Mouse (Mus musculus) stomach, embryonic 14.5 days (tissue): ENCODE results near the gene Ccl8. TPM values are rescaled to one million over a fixed set of nuclear protein-coding genes. Genes with fewer than 3 reads are reported as not detected.

Experiments
- ATAC-seq: fragments of 200-750 bp; cut with Nextera tagmentation; 2 replicates; pipeline ENCODE4 v1.8.0; 2017; ENCODE audit warnings: low read depth, moderate TSS enrichment; ENCODE audit not compliant: insufficient number of reproducible peaks, insufficient read depth, low FRiP score
- H3K27ac ChIP-seq: fragments of 300-500 bp; sonication (generic); 2 replicates; pipeline ENCODE4 v1.5.1; 2014; ENCODE audit warnings: mild to moderate bottlenecking, low read length, moderate library complexity, mixed read lengths
- H3K27me3 ChIP-seq: fragments of 300-500 bp; sonication (generic); 2 replicates; pipeline ENCODE4 v1.6.1; 2014; ENCODE audit warnings: low read length, control low read depth, mixed read lengths; ENCODE audit not compliant: control insufficient read depth, insufficient read depth
- H3K36me3 ChIP-seq: fragments of 300-500 bp; sonication (generic); 2 replicates; pipeline ENCODE4 v1.6.1; 2014; ENCODE audit warnings: mild to moderate bottlenecking, control low read depth, low read length, moderate library complexity, mixed read lengths; ENCODE audit not compliant: control insufficient read depth, insufficient read depth
- H3K4me1 ChIP-seq: fragments of 300-500 bp; sonication (generic); 2 replicates; pipeline ENCODE4 v1.6.1; 2014; ENCODE audit warnings: low read length, control low read depth, mixed read lengths; ENCODE audit not compliant: control insufficient read depth, insufficient read depth
- H3K4me2 ChIP-seq: fragments of 300-500 bp; sonication (generic); replicated peaks from 2 replicates; pipeline ENCODE4 v1.6.1; 2014; ENCODE audit warnings: low read depth, low read length, control low read depth
- H3K4me3 ChIP-seq: fragments of 300-500 bp; sonication (generic); 2 replicates; pipeline ENCODE4 v1.5.1; 2014; ENCODE audit warnings: low read depth, low read length, control low read depth
- H3K9ac ChIP-seq: fragments of 300-500 bp; sonication (generic); replicated peaks from 2 replicates; pipeline ENCODE4 v1.6.1; 2014; ENCODE audit warnings: low read depth, mild to moderate bottlenecking, control low read depth, low read length, moderate library complexity, mixed read lengths
- H3K9me3 ChIP-seq: fragments of 300-500 bp; sonication (generic); 2 replicates; pipeline ENCODE4 v1.6.1; 2016; ENCODE audit warnings: low read depth, low read length, control low read depth; ENCODE audit not compliant: control insufficient read depth
- WGBS: fragments of 180-500 bp; shearing (Covaris S2); extraction: QIAGEN DNeasy Blood & Tissue Kit; methylation state at CpG from one replicate; pipeline ENCODE4 v1.1.7; 2014; 5-methylcytosine and 5-hydroxymethylcytosine counted together
- polyA plus RNA-seq: library from polyadenylated mRNA; unstranded; fragments of >200 nt; fragmentation: Nextera tagmentation; extraction: Ambion mirVana; gene quantifications from 2 replicates; pipeline ENCODE4 v1.2.1, GENCODE M21; 2014

Ccl8 gene
- polyA plus RNA-seq, 1 experiment from 2014 or later = not detected

- Histone ChIP-seq H3K36me3 (no peaks in the 10 kb centered on the region), H3K9ac (no peak overlapping the region), H3K4me2 (no peak overlapping the region), H3K4me3 (no peak overlapping the region), H3K9me3 (no peaks in the 10 kb centered on the region), H3K27me3 (no peaks in the 10 kb centered on the region), H3K27ac (no peak overlapping the region), H3K4me1 (no peaks in the 10 kb centered on the region)
- WGBS = 91% methylated on average over 3 of the region's 3 CpGs
- ATAC-seq = no peak
These were observed 30.6 kb upstream of the Ccl8 start for GRCm38 (mm10) chr11:82084360-82084759.

GRCm38 (mm10) chr11:82099511-82100323 is 15.3 kb upstream of the Ccl8 start:
- Histone ChIP-seq H3K9me3 (no peaks in the 10 kb centered on the region), H3K4me2 (no peak overlapping the region), H3K27me3 (no peaks in the 10 kb centered on the region), H3K4me1 (no peaks in the 10 kb centered on the region), H3K4me3 (no peak overlapping the region), H3K9ac (no peak overlapping the region), H3K27ac (peak overlapping the region; percentile 53; the same call in 1 of the 2 replicates), H3K36me3 (no peaks in the 10 kb centered on the region)
- ATAC-seq = no peak
- WGBS = 61% methylated on average over 10 of the region's 10 CpGs

- Histone ChIP-seq H3K27ac (no peak overlapping the region), H3K36me3 (no peaks in the 10 kb centered on the region), H3K9me3 (no peaks in the 10 kb centered on the region), H3K4me3 (no peak overlapping the region), H3K9ac (no peak overlapping the region), H3K4me2 (no peak overlapping the region), H3K27me3 (no peaks in the 10 kb centered on the region), H3K4me1 (no peaks in the 10 kb centered on the region)
- WGBS = 81% methylated on average over 4 of the region's 4 CpGs
- ATAC-seq = no peak
These were observed 13.9 kb upstream of the Ccl8 start for GRCm38 (mm10) chr11:82101087-82101486.

GRCm38 (mm10) chr11:82101529-82101928 is 13.5 kb upstream of the Ccl8 start, which contains the start of gene Ccl12:
TSS of gene Ccl12 (plus strand) at chr11:82101845.
- 70% methylated on average over 2 of the region's 2 CpGs for WGBS
- Histone ChIP-seq H3K4me2 (no peak within 1 kb of the TSS), H3K4me1 (no peaks in the 10 kb centered on the region), H3K4me3 (no peak within 1 kb of the TSS), H3K27ac (no peak within 1 kb of the TSS; the same call in 1 of the 2 replicates), H3K36me3 (no peaks in the 10 kb centered on the region), H3K9ac (no peak within 1 kb of the TSS), H3K9me3 (no peaks in the 10 kb centered on the region), H3K27me3 (no peaks in the 10 kb centered on the region)
- no peak for ATAC-seq

- no peaks in the 10 kb centered on the region for H3K27me3 ChIP-seq
- H3K4me3 ChIP-seq = no peak overlapping the region
- no peak overlapping the region for H3K4me2 ChIP-seq
- H3K9ac ChIP-seq = no peak overlapping the region
- no peak overlapping the region for H3K27ac ChIP-seq
- H3K4me1 ChIP-seq = no peaks in the 10 kb centered on the region
- no peak for ATAC-seq
- no peaks in the 10 kb centered on the region for H3K9me3 ChIP-seq
- no peaks in the 10 kb centered on the region for H3K36me3 ChIP-seq
These were observed 5.4 kb upstream of the Ccl8 start for GRCm38 (mm10) chr11:82109611-82110010.

- Histone ChIP-seq H3K27ac (no peak overlapping the region), H3K4me2 (no peak overlapping the region), H3K4me1 (no peaks in the 10 kb centered on the region), H3K4me3 (no peak overlapping the region), H3K27me3 (no peaks in the 10 kb centered on the region), H3K9me3 (no peaks in the 10 kb centered on the region), H3K36me3 (no peaks in the 10 kb centered on the region), H3K9ac (no peak overlapping the region)
- WGBS = 65% methylated on average over 6 of the region's 6 CpGs
- no peak for ATAC-seq
These were observed 4.4 kb upstream of the Ccl8 start for GRCm38 (mm10) chr11:82110372-82111248.

GRCm38 (mm10) chr11:82116041-82116440 is 1.1 kb downstream of the Ccl8 start:
- ATAC-seq = no peak
- WGBS = 77% methylated on average over 3 of the region's 3 CpGs
- no peaks in the 10 kb centered on the region for H3K4me1 ChIP-seq
- no peaks in the 10 kb centered on the region for H3K27me3 ChIP-seq
- H3K4me2 ChIP-seq = no peak overlapping the region
- H3K9ac ChIP-seq = no peak overlapping the region
- H3K9me3 ChIP-seq = no peaks in the 10 kb centered on the region
- H3K36me3 ChIP-seq = no peaks in the 10 kb centered on the region
- no peak overlapping the region for H3K4me3 ChIP-seq
- H3K27ac ChIP-seq = no peak overlapping the region

GRCm38 (mm10) chr11:82132977-82133376 is 18.0 kb downstream of the Ccl8 start:
- H3K27me3 ChIP-seq = peaks cover 4% of the 10 kb centered on the region; the same call in 1 of the 2 replicates
- H3K9ac ChIP-seq = no peak overlapping the region
- no peak overlapping the region for H3K4me3 ChIP-seq
- H3K4me1 ChIP-seq = no peaks in the 10 kb centered on the region
- H3K4me2 ChIP-seq = no peak overlapping the region
- 77% methylated on average over 1 of the region's 1 CpGs for WGBS
- no peaks in the 10 kb centered on the region for H3K9me3 ChIP-seq
- ATAC-seq = no peak
- no peaks in the 10 kb centered on the region for H3K36me3 ChIP-seq
- H3K27ac ChIP-seq = no peak overlapping the region
